Mouse (Mus musculus) CH12.LX (cell line): ENCODE data around the gene Ccdc150. TPM values are rescaled to one million over a fixed set of nuclear protein-coding genes. Genes with fewer than 3 reads are reported as not detected.

Source experiments
- DNase-seq: peaks from one replicate; pipeline ENCODE4 v3.0.0-alpha.2; 2013; ENCODE audit errors: extremely low read depth
- H3K27ac ChIP-seq: 2 replicates; pipeline ENCODE4 v1.5.1; 2012; ENCODE audit warnings: low read depth, mild to moderate bottlenecking, control low read depth, moderate library complexity; ENCODE audit not compliant: insufficient read depth
- H3K27me3 ChIP-seq: replicated peaks from 2 replicates; pipeline ENCODE3; 2012; ENCODE audit warnings: inconsistent platforms
- H3K36me3 ChIP-seq, 2 experiments: replicated peaks in 1 of 2; 2 replicates each; pipeline versions ENCODE3 to v1.6.1; 2012; ENCODE audit warnings: inconsistent platforms in 1 of 2, low read length in 1 of 2, mild to moderate bottlenecking in 1 of 2, mixed read lengths in 1 of 2, moderate library complexity in 1 of 2; ENCODE audit not compliant: control insufficient read depth in 1 of 2, insufficient read depth in 1 of 2
- H3K4me1 ChIP-seq, 2 experiments: 2 replicates each; pipeline ENCODE4 v1.6.1; 2012; ENCODE audit warnings: inconsistent platforms in 1 of 2, moderate library complexity in 1 of 2; ENCODE audit not compliant: insufficient read depth in 2 of 2, control insufficient read depth in 1 of 2
- H3K4me2 ChIP-seq: 2 replicates; pipeline ENCODE4 v1.6.1; 2012; ENCODE audit warnings: low read depth, mild to moderate bottlenecking, control low read depth; ENCODE audit not compliant: poor library complexity, insufficient read depth, severe bottlenecking
- H3K4me3 ChIP-seq, 3 experiments: fragments of 150-350 bp in 1 of 3; sonication (generic) in 1 of 3; replicated peaks in 1 of 3; 2 replicates each; pipeline versions ENCODE3 to v1.5.1; 2011 to 2012; ENCODE audit warnings: low read depth in 2 of 3, low read length in 2 of 3, mild to moderate bottlenecking in 2 of 3, moderate library complexity in 2 of 3, control low read depth in 1 of 3, improper control_type of control experiment in 1 of 3, inconsistent platforms in 1 of 3, mixed read lengths in 1 of 3; ENCODE audit not compliant: poor library complexity in 1 of 3
- H3K79me2 ChIP-seq: replicated peaks from 2 replicates; pipeline ENCODE4 v1.6.1; 2012; ENCODE audit warnings: mild to moderate bottlenecking, moderate library complexity; ENCODE audit not compliant: control insufficient read depth, poor library complexity, insufficient read depth, severe bottlenecking; ENCODE audit errors: extremely low read depth
- H3K9ac ChIP-seq: 2 replicates; pipeline ENCODE4 v1.6.1; 2012; ENCODE audit warnings: low read depth, mild to moderate bottlenecking, control low read depth, moderate library complexity; ENCODE audit not compliant: insufficient read depth
- H3K9me3 ChIP-seq: replicated peaks from 2 replicates; pipeline ENCODE3; 2012; ENCODE audit warnings: low read length, inconsistent platforms, mixed read lengths
- CHD1 ChIP-seq: IDR thresholded peaks from 2 replicates; pipeline ENCODE4 v1.6.1; 2012; ENCODE audit warnings: low read depth, low read length, improper control_type of control experiment, inconsistent platforms
- CHD2 ChIP-seq: IDR thresholded peaks from 2 replicates; pipeline ENCODE4 v1.6.1; 2011; ENCODE audit warnings: low read length, improper control_type of control experiment
- E2F4 ChIP-seq: IDR thresholded peaks from 2 replicates; pipeline ENCODE4 v1.6.1; 2011; ENCODE audit warnings: low read depth, low read length, improper control_type of control experiment; ENCODE audit not compliant: insufficient replicate concordance
- EP300 ChIP-seq: IDR thresholded peaks from 2 replicates; pipeline ENCODE4 v1.6.1; 2011; ENCODE audit warnings: low read length, improper control_type of control experiment
- HCFC1 ChIP-seq: IDR thresholded peaks from 2 replicates; pipeline ENCODE4 v1.6.1; 2012; ENCODE audit warnings: low read depth, mild to moderate bottlenecking, inconsistent platforms, low read length, improper control_type of control experiment
- IRF4 ChIP-seq: IDR thresholded peaks from 2 replicates; pipeline ENCODE4 v1.6.1; 2014; ENCODE audit warnings: low read depth, mild to moderate bottlenecking, inconsistent platforms, low read length, improper control_type of control experiment
- MAFK ChIP-seq: IDR thresholded peaks from 2 replicates; pipeline ENCODE4 v1.6.1; 2011; ENCODE audit warnings: low read length, improper control_type of control experiment; ENCODE audit not compliant: insufficient replicate concordance
- MAX ChIP-seq: IDR thresholded peaks from 2 replicates; pipeline ENCODE4 v1.6.1; 2011; ENCODE audit warnings: low read length, improper control_type of control experiment
- MAZ ChIP-seq: IDR thresholded peaks from 2 replicates; pipeline ENCODE4 v1.6.1; 2012; ENCODE audit warnings: low read depth, mild to moderate bottlenecking, inconsistent platforms, low read length, improper control_type of control experiment, moderate library complexity
- MXI1 ChIP-seq: IDR thresholded peaks from 2 replicates; pipeline ENCODE4 v1.6.1; 2011; ENCODE audit warnings: mild to moderate bottlenecking, low read depth, low read length, improper control_type of control experiment
- NRF1 ChIP-seq: IDR thresholded peaks from 2 replicates; pipeline ENCODE4 v1.6.1; 2014; ENCODE audit warnings: low read depth, mild to moderate bottlenecking, inconsistent platforms, low read length, improper control_type of control experiment, moderate library complexity
- POLR2A ChIP-seq: IDR thresholded peaks from 2 replicates; pipeline ENCODE4 v1.6.1; 2011; ENCODE audit warnings: low read depth, mild to moderate bottlenecking, improper control_type of control experiment, low read length
- RAD21 ChIP-seq: IDR thresholded peaks from 2 replicates; pipeline ENCODE4 v1.6.1; 2011; ENCODE audit warnings: low read depth, mild to moderate bottlenecking, low read length, improper control_type of control experiment, moderate library complexity
- RCOR1 ChIP-seq: conservative IDR thresholded peaks from 2 replicates; pipeline ENCODE4 v1.6.1; 2012; ENCODE audit warnings: low read depth, mild to moderate bottlenecking, inconsistent platforms, low read length, improper control_type of control experiment
- USF1 ChIP-seq: IDR thresholded peaks from 2 replicates; pipeline ENCODE4 v1.6.1; 2014; ENCODE audit warnings: low read depth, mild to moderate bottlenecking, inconsistent platforms, low read length, improper control_type of control experiment
- ZC3H11A ChIP-seq: IDR thresholded peaks from 2 replicates; pipeline ENCODE4 v1.6.1; 2012; ENCODE audit warnings: low read depth, mild to moderate bottlenecking, inconsistent platforms, low read length, improper control_type of control experiment
- dilution Hi-C: fragments of 300-500 bp; cut with MboI; formaldehyde crosslinking; loops from 2 replicates; pipeline ENCODE4 v1.14.3; 2020; ENCODE audit warnings: low sequenced_read_pairs; ENCODE audit not compliant: extremely low pct_unique_long_range_greater_than_20kb, extremely low pct_ligation_motif_present
- in situ Hi-C: fragments of 300-500 bp; cut with MboI; formaldehyde crosslinking; loops from 3 replicates; pipeline ENCODE4 v1.14.3; 2019; ENCODE audit warnings: low sequenced_read_pairs, low pct_ligation_motif_present, low pct_unique_long_range_greater_than_20kb, mixed read lengths
- polyA plus RNA-seq: library from polyadenylated mRNA; unstranded; fragments of >175 nt; gene quantifications from 2 replicates; pipeline ENCODE4 v1.2.1, GENCODE M21; 2012; ENCODE audit warnings: low read depth; ENCODE audit not compliant: insufficient read length
- total RNA-seq, 2 experiments: library from RNA; depleted of rRNA; stranded (reverse); fragments of 300-350 nt in 1 of 2; fragments of >200 nt in 1 of 2; gene quantifications; 2 replicates each; pipeline ENCODE4 v1.2.3; 2012 to 2014

The Ccdc150 gene
- total and polyA plus RNA-seq, 3 experiments: not detected

GRCm38 (mm10) chr1:54356566-54356965, 106.1 kb downstream of the Ccdc150 start:
- H3K4me1 ChIP-seq: no peaks in the 10 kb centered on the region
- no peak overlapping the region for H3K4me2 ChIP-seq
- no peak for DNase-seq
- H3K9ac ChIP-seq: no peak overlapping the region
- no peaks in the 10 kb centered on the region for H3K79me2 ChIP-seq
- no peaks in the 10 kb centered on the region for H3K9me3 ChIP-seq
- in situ Hi-C loops: no loop called here
- H3K27ac ChIP-seq: no peak overlapping the region
- no peak for TF ChIP-seq ZC3H11A
- TF ChIP-seq E2F4: no peak
- no peak for TF ChIP-seq IRF4
- no peak for TF ChIP-seq EP300
- no peak for TF ChIP-seq MXI1
- TF ChIP-seq USF1: no peak
- H3K4me3 ChIP-seq: no peak overlapping the region
- no peaks in the 10 kb centered on the region for H3K27me3 ChIP-seq
- no peaks in the 10 kb centered on the region for H3K36me3 ChIP-seq
- dilution Hi-C loops: no loop called here

GRCm38 (mm10) chr1:54377506-54378051, 127.1 kb downstream of the Ccdc150 start:
- Histone ChIP-seq H3K79me2 (no peaks in the 10 kb centered on the region), H3K9me3 (no peaks in the 10 kb centered on the region), H3K36me3 (peaks cover 1 to 10% of the 10 kb centered on the region in 2 experiments), H3K4me2 (no peak overlapping the region), H3K4me3 (no peak overlapping the region), H3K27ac (no peak overlapping the region), H3K4me1 (peaks cover 0 to 5% of the 10 kb centered on the region in 2 experiments; a peak in 1 of 4 replicates), H3K27me3 (no peaks in the 10 kb centered on the region), H3K9ac (no peak overlapping the region)
- dilution Hi-C loops (no loop called here), in situ Hi-C loops (no loop called here)
- DNase-seq: no peak
- TF ChIP-seq HCFC1 (no peak), IRF4 (no peak), RAD21 (no peak), MAZ (no peak), MXI1 (no peak), RCOR1 (no peak), CHD1 (no peak), POLR2A (no peak), USF1 (no peak), NRF1 (no peak), CHD2 (no peak), MAX (no peak), MAFK (no peak)
